Mouse (Mus musculus): ENCODE measurements around the gene Rab9b. TPM values are rescaled to one million over a fixed set of nuclear protein-coding genes. Genes with fewer than 3 reads are reported as not detected.

Gene Rab9b
- total and polyA plus RNA-seq, 3 experiments = not detected

GRCm38 (mm10) chrX:136828610-136829009 lies 39.9 kb downstream of the Rab9b start:
- peaks cover 0 to 2% of the 10 kb centered on the region in 2 experiments; a peak in 2 of 4 replicates for H3K36me3 ChIP-seq (ENCODE audit: control insufficient read depth in 1 of 2, insufficient read depth in 2 of 2, low read length in 2 of 2)
- H3K4me1 ChIP-seq (ENCODE audit: control insufficient read depth in 1 of 2, insufficient read depth in 2 of 2, low read length in 2 of 2) = no peaks in the 10 kb centered on the region
- H3K79me2 ChIP-seq (ENCODE audit: control insufficient read depth, insufficient read depth, low read length, poor library complexity) = no peaks in the 10 kb centered on the region
- no peaks in the 10 kb centered on the region for H3K9me3 ChIP-seq (replicated peaks; ENCODE audit: insufficient read depth, low read length)
- DNase-seq (ENCODE audit: low read depth, low spot score) = no peak
- H3K9ac ChIP-seq (ENCODE audit: control insufficient read depth, low read depth, low read length, poor library complexity, severe bottlenecking) = no peak overlapping the region
- H3K27me3 ChIP-seq (ENCODE audit: control insufficient read depth in 1 of 2, insufficient read depth in 2 of 2, low read length in 2 of 2) = no peaks in the 10 kb centered on the region
- TF ChIP-seq GATA1 (IDR thresholded peaks at IDR 0.05; ENCODE audit: low read depth, low read length) (no peak), CTCF (IDR thresholded peaks at IDR 0.05 in 2 of 3, conservative IDR thresholded peaks at IDR 0.05 in 1 of 3; ENCODE audit: control insufficient read depth in 1 of 3, insufficient read depth in 1 of 3, low read depth in 2 of 3, low read length in 3 of 3, poor library complexity in 1 of 3, severe bottlenecking in 1 of 3) (no peak), MYC (IDR thresholded peaks at IDR 0.05; ENCODE audit: low read depth, low read length) (no peak), ZC3H11A (IDR thresholded peaks at IDR 0.05; ENCODE audit: low read depth, low read length) (no peak), KAT2A (conservative IDR thresholded peaks at IDR 0.05; ENCODE audit: low read depth, low read length) (no peak), RAD21 (IDR thresholded peaks at IDR 0.05; ENCODE audit: low read depth, low read length) (no peak)
- no peak overlapping the region for H3K4me3 ChIP-seq (ENCODE audit: control insufficient read depth in 1 of 2, insufficient read depth in 1 of 2, low read depth in 2 of 2, low read length in 2 of 2)
- H3K27ac ChIP-seq (ENCODE audit: control insufficient read depth, low read depth, low read length) = no peak overlapping the region

GRCm38 (mm10) chrX:136825016-136825415 lies 43.5 kb downstream of the Rab9b start:
- Histone ChIP-seq H3K27ac (ENCODE audit: control insufficient read depth, low read depth, low read length) (no peak overlapping the region), H3K9ac (ENCODE audit: control insufficient read depth, low read depth, low read length, poor library complexity, severe bottlenecking) (no peak overlapping the region), H3K4me1 (ENCODE audit: control insufficient read depth in 1 of 2, insufficient read depth in 2 of 2, low read length in 2 of 2) (no peaks in the 10 kb centered on the region), H3K36me3 (ENCODE audit: control insufficient read depth in 1 of 2, insufficient read depth in 2 of 2, low read length in 2 of 2) (peaks cover 0 to 2% of the 10 kb centered on the region in 2 experiments; a peak in 2 of 4 replicates), H3K79me2 (ENCODE audit: control insufficient read depth, insufficient read depth, low read length, poor library complexity) (no peaks in the 10 kb centered on the region), H3K9me3 (replicated peaks; ENCODE audit: insufficient read depth, low read length) (no peaks in the 10 kb centered on the region), H3K27me3 (ENCODE audit: control insufficient read depth in 1 of 2, insufficient read depth in 2 of 2, low read length in 2 of 2) (no peaks in the 10 kb centered on the region), H3K4me3 (ENCODE audit: control insufficient read depth in 1 of 2, insufficient read depth in 1 of 2, low read depth in 2 of 2, low read length in 2 of 2) (no peak overlapping the region)
- TF ChIP-seq EP300 (IDR thresholded peaks at IDR 0.05; ENCODE audit: low read depth in 1 of 2, low read length in 2 of 2) (no peak), ETS1 (IDR thresholded peaks at IDR 0.05; ENCODE audit: low read depth, low read length) (no peak), SMC3 (IDR thresholded peaks at IDR 0.05; ENCODE audit: low read depth, low read length) (no peak), ZMIZ1 (IDR thresholded peaks at IDR 0.05; ENCODE audit: low read depth, low read length) (no peak), GATA1 (IDR thresholded peaks at IDR 0.05; ENCODE audit: low read depth, low read length) (no peak), TCF12 (IDR thresholded peaks at IDR 0.05; ENCODE audit: low read depth, low read length) (no peak), RCOR1 (IDR thresholded peaks at IDR 0.05; ENCODE audit: low read depth, low read length) (no peak), POLR2AphosphoS5 (IDR thresholded peaks at IDR 0.05; ENCODE audit: borderline replicate concordance, low read depth, low read length) (no peak), JUND (IDR thresholded peaks at IDR 0.05; ENCODE audit: low read depth, low read length) (no peak), KAT2A (conservative IDR thresholded peaks at IDR 0.05; ENCODE audit: low read depth, low read length) (no peak), MYB (IDR thresholded peaks at IDR 0.05; ENCODE audit: low read depth, low read length) (no peak), TAL1 (IDR thresholded peaks at IDR 0.05; ENCODE audit: low read length) (no peak), HCFC1 (IDR thresholded peaks at IDR 0.05; ENCODE audit: low read depth, low read length) (no peak), MEF2A (IDR thresholded peaks at IDR 0.05; ENCODE audit: extremely low read depth, insufficient replicate concordance, low read depth, low read length, poor library complexity, severe bottlenecking) (no peak), ZKSCAN1 (IDR thresholded peaks at IDR 0.05; ENCODE audit: low read depth, low read length) (no peak), POLR2AphosphoS2 (IDR thresholded peaks at IDR 0.05; ENCODE audit: low read length) (no peak), BHLHE40 (IDR thresholded peaks at IDR 0.05; ENCODE audit: borderline replicate concordance, low read depth, low read length) (no peak), RAD21 (IDR thresholded peaks at IDR 0.05; ENCODE audit: low read depth, low read length) (no peak), CHD1 (IDR thresholded peaks at IDR 0.05; ENCODE audit: low read depth, low read length) (no peak)
- DNase-seq (ENCODE audit: low read depth, low spot score) = no peak
